Mouse (Mus musculus) heart, embryonic 11.5 days (tissue): ENCODE measurements around the gene Kank4. TPM values are rescaled to one million over a fixed set of nuclear protein-coding genes. Genes with fewer than 3 reads are reported as not detected.
"Not testable (repeated sequence)": the region's sequence is repeated elsewhere in the genome, so short reads cannot be mapped to it uniquely, and the experiment has no call there.

Experiments
- ATAC-seq: fragments of 200-750 bp; cut with Nextera tagmentation; replicated peaks from 2 replicates; pipeline ENCODE4 v1.8.0; 2017; ENCODE audit warnings: moderate library complexity; ENCODE audit not compliant: insufficient number of reproducible peaks, low FRiP score, low TSS enrichment
- H3K27ac ChIP-seq: fragments of 300-500 bp; sonication (generic); 2 replicates; pipeline ENCODE4 v1.5.1; 2014; ENCODE audit warnings: mild to moderate bottlenecking, low read depth, low read length
- H3K27me3 ChIP-seq: fragments of 300-500 bp; sonication (generic); 2 replicates; pipeline ENCODE4 v1.6.1; 2014; ENCODE audit warnings: mild to moderate bottlenecking, low read length, mixed read lengths; ENCODE audit not compliant: control insufficient read depth, insufficient read depth
- H3K36me3 ChIP-seq: fragments of 300-500 bp; sonication (generic); 2 replicates; pipeline ENCODE4 v1.6.1; 2014; ENCODE audit warnings: mild to moderate bottlenecking, low read length, moderate library complexity, mixed read lengths; ENCODE audit not compliant: control insufficient read depth, insufficient read depth
- H3K4me1 ChIP-seq: fragments of 300-500 bp; sonication (generic); 2 replicates; pipeline ENCODE4 v1.6.1; 2014; ENCODE audit warnings: low read length; ENCODE audit not compliant: control insufficient read depth, insufficient read depth
- H3K4me2 ChIP-seq: fragments of 300-500 bp; sonication (generic); 2 replicates; pipeline ENCODE4 v1.6.1; 2014; ENCODE audit warnings: mild to moderate bottlenecking, moderate library complexity
- H3K4me3 ChIP-seq: fragments of 300-500 bp; sonication (generic); 2 replicates; pipeline ENCODE4 v1.5.1; 2014; ENCODE audit warnings: low read depth, low read length
- H3K9ac ChIP-seq: fragments of 300-500 bp; sonication (generic); 2 replicates; pipeline ENCODE4 v1.6.1; 2014; ENCODE audit warnings: mild to moderate bottlenecking, low read depth, low read length, moderate library complexity
- H3K9me3 ChIP-seq: fragments of 300-500 bp; sonication (generic); replicated peaks from 2 replicates; pipeline ENCODE4 v1.6.1; 2016; ENCODE audit warnings: low read length; ENCODE audit not compliant: control insufficient read depth
- WGBS: fragments of 180-500 bp; shearing (Covaris S2); extraction: QIAGEN DNeasy Blood & Tissue Kit; methylation state at CpG from one replicate; pipeline ENCODE4 v1.1.7; 2014; ENCODE audit not compliant: insufficient replicate concordance; 5-methylcytosine and 5-hydroxymethylcytosine counted together
- polyA plus RNA-seq: library from polyadenylated mRNA; unstranded; fragments of >200 nt; fragmentation: Nextera tagmentation; extraction: Ambion mirVana; gene quantifications from 2 replicates; pipeline ENCODE4 v1.2.1, GENCODE M21; 2014

Kank4 gene
- polyA plus RNA-seq, 1 experiment from 2014 or later = 1.1 TPM

DNA sequence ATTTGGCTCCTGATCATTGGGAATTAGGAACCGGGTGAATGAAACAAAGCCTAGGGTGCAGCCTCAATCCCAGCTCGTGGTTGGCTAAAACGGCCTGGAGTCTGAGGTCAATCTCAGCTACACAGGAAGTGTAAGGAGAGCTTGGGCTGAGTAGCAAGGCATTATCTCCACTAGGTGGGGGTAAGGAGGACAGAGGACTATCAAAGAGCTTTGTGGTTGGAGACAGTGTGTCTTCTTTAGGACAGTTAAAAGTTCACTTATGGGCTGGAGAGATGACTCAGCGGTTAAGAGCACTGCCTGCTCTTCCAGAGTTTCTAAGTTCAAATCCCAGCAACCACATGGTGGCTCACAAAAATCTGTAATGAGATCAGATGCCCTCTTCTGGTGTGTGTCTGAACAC is 91.9 kb downstream of the Kank4 start:
- Histone ChIP-seq H3K27me3 (peaks cover 16% of the 10 kb centered on the region), H3K4me3 (no peak overlapping the region), H3K4me1 (no peaks in the 10 kb centered on the region; the same call in 1 of the 2 replicates), H3K27ac (no peak overlapping the region), H3K9me3 (no peaks in the 10 kb centered on the region), H3K9ac (no peak overlapping the region), H3K4me2 (no peak overlapping the region), H3K36me3 (no peaks in the 10 kb centered on the region)
- no peak for ATAC-seq
- WGBS = 33% methylated on average over 4 of the region's 4 CpGs

GRCm38 (mm10) chr4:98724682-98725081 is 92.7 kb downstream of the Kank4 start:
- H3K36me3 ChIP-seq, H3K9ac ChIP-seq, H3K4me2 ChIP-seq, H3K4me1 ChIP-seq, ATAC-seq, H3K4me3 ChIP-seq, H3K9me3 ChIP-seq, H3K27ac ChIP-seq: not testable (repeated sequence)
- peaks cover 16% of the 10 kb centered on the region for H3K27me3 ChIP-seq
- 86% methylated on average over 1 of the region's 1 CpGs for WGBS

DNA sequence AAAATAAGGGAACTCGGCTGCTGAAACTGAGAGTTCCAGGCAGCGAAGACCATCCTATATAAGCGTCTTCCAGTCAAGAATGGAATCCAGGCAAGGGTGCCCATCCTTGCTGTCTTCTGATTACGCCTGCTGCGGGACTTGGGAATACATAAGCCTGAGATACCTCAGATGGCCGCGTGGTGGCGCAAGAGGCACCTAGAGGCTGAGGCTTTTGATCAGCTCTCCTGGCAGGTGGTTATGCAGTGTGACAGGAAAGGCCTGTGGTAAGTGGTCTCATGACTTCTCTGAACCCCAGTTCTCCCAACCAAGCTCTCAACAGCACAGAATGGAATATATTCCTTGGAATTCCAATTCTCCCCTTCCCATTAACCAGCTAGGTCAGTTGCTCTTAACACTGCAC is 94.9 kb downstream of the Kank4 start:
- no peak for ATAC-seq
- H3K36me3 ChIP-seq = no peaks in the 10 kb centered on the region
- no peak overlapping the region for H3K9ac ChIP-seq
- 11% methylated on average over 8 of the region's 8 CpGs for WGBS
- no peak overlapping the region for H3K27ac ChIP-seq
- H3K4me3 ChIP-seq = no peak overlapping the region
- H3K4me1 ChIP-seq = no peaks in the 10 kb centered on the region
- H3K4me2 ChIP-seq = no peak overlapping the region
- H3K27me3 ChIP-seq = peaks cover 3% of the 10 kb centered on the region
- no peaks in the 10 kb centered on the region for H3K9me3 ChIP-seq

DNA sequence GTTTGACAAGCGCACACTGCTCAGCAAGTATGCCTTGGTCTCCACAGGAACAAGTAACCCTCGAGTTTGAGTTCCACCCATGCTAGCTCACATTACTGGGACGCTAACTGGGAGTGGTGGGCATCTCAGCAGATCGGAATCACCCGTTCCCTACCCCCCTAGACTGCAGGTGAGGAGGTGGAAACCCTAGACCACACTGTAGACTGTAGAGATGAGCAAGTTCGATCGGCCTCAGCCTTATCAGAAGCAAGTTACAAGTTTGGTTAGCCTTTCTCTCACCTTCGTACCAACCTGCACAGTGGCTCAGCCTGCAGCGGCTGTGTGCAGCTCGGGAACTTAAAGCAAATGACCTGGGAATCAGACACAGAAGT is 98.8 kb downstream of the Kank4 start:
- Histone ChIP-seq H3K36me3 (no peaks in the 10 kb centered on the region), H3K4me2 (no peak overlapping the region), H3K9ac (no peak overlapping the region), H3K4me3 (no peak overlapping the region), H3K9me3 (no peaks in the 10 kb centered on the region), H3K4me1 (no peaks in the 10 kb centered on the region), H3K27me3 (no peaks in the 10 kb centered on the region), H3K27ac (no peak overlapping the region)
- WGBS = 79% methylated on average over 10 of the region's 10 CpGs
- no peak for ATAC-seq

DNA sequence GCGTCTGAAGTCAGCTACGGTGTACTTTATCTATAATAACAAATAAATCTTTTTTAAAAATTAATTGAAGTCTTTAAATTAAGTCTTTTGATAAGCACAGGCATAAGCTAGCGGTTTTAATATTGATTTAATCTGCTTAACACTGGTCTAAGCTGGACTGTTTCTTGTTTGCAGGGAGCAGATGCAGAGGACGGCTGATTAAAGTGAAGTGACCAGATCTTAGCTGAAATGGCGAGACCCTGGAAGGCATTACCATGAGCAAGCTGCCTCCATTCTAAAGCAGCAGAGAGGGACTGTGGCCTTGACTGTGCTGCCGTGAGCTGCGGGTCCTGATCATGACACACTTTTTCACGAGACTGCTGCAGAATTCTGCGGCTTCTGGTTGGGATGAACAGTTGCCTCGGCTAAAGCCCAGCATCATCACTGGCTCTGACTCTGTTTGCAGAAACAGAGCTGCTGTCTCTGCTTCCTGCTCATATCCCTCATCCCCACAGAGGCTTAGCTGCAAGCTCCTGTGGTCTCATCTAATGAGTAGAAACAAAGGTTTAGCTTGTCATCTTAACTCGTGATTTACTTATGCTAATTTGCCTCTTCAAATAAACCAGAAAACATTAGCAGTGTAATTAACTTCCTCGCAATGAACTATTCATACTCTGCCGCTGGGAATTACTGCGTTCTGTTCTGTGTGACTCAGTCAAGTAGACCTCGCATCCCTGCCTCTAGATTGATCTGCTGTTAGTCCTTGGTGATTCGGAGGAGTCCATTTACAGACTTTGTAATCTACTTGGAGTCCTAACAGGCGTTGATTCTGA is 99.4 kb downstream of the Kank4 start:
- ATAC-seq = no peak
- no peaks in the 10 kb centered on the region for H3K9me3 ChIP-seq

DNA sequence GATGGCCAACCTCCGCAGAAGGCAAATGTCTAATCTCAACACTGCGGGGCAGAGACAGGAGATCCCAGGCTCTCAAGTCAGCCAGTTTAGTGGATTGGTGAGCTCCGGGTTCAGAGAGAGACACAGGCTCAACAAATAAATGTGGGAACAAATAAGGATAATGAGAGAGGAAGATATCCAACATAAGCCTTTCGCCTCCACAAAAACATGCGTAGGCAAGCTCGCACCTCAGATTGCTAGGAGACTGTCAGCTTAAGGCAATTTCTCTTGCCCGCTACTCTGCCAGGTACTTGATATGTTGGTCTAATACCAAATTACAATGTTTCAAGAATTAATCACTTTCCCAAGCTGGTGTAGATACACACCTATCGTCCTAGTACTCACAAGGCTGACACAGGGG is 106.4 kb downstream of the Kank4 start:
- Histone ChIP-seq H3K4me2 (no peak overlapping the region), H3K27ac (no peak overlapping the region), H3K9me3 (no peaks in the 10 kb centered on the region), H3K4me3 (no peak overlapping the region), H3K27me3 (no peaks in the 10 kb centered on the region), H3K9ac (no peak overlapping the region), H3K4me1 (no peaks in the 10 kb centered on the region), H3K36me3 (no peaks in the 10 kb centered on the region)
- WGBS = 90% methylated on average over 8 of the region's 8 CpGs
- no peak for ATAC-seq

More for the DNA sequence above, 99.4 kb downstream of the Kank4 start:
- 80% methylated on average over 17 of the region's 17 CpGs for WGBS
- H3K9ac ChIP-seq = no peak overlapping the region
- no peak overlapping the region for H3K4me3 ChIP-seq
- no peak overlapping the region for H3K4me2 ChIP-seq
- no peaks in the 10 kb centered on the region for H3K27me3 ChIP-seq
- no peak overlapping the region for H3K27ac ChIP-seq
- H3K36me3 ChIP-seq = no peaks in the 10 kb centered on the region
- no peaks in the 10 kb centered on the region for H3K4me1 ChIP-seq

Other genes starting within 250 kb of the Kank4 start
- 0.10 and 0.26 TPM in 2 replicates for gene L1td1, start 90.8 kb downstream of the Kank4 start, polyA plus RNA-seq
- gene I0C0044D17Rik, start 6.3 kb upstream of the Kank4 start, polyA plus RNA-seq = not detected in 2 replicates
- gene Usp1, start 106.3 kb upstream of the Kank4 start, polyA plus RNA-seq = 54.4 and 55.8 TPM in 2 replicates
- gene Angptl3, start 213.4 kb upstream of the Kank4 start, polyA plus RNA-seq = 0.49 and 1.0 TPM in 2 replicates